Mouse (Mus musculus): Measurements from ENCODE around the gene Bhlhe23. TPM values are rescaled to one million over a fixed set of nuclear protein-coding genes. Genes with fewer than 3 reads are reported as not detected.
A peak's percentile ranks its signal among the peaks of the same experiment; 100 is the strongest.

The Bhlhe23 gene
- polyA plus RNA-seq, 1 experiment = 10.6 TPM

GRCm38 (mm10) chr2:180775223-180775622, 1.5 kb downstream of the Bhlhe23 start:
- TF ChIP-seq CTCF (IDR thresholded peaks at IDR 0.05; ENCODE audit: borderline replicate concordance, extremely low read depth, insufficient read depth, insufficient read length) = no peak
- no peak for TF ChIP-seq POLR2A (IDR thresholded peaks at IDR 0.05; ENCODE audit: borderline replicate concordance, extremely low read depth, insufficient read depth, insufficient read length, poor library complexity, severe bottlenecking)
- no peak for DNase-seq (ENCODE audit: low read depth)

DNA sequence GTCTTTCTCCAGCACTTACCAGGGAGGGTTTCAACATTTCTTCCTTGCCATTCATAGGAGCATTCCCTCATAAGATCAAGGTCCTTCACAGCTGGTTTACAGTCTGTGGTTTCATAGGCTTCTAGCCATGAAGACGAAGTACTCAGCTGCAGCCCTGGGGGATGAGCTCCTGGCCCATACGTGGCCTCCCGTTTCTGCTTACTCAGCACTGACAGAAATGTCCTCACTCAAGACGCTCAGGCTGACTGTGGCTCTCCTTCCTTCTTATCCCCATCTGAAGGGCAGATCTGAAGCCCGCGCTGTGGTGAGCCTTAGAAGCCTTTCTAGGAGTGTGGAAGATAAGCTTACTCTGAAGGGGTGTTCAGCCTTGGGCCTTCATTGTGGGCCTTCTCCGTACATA, 11.0 kb downstream of the Bhlhe23 start:
- TF ChIP-seq POLR2A (IDR thresholded peaks at IDR 0.05; ENCODE audit: borderline replicate concordance, extremely low read depth, insufficient read depth, insufficient read length, poor library complexity, severe bottlenecking) = no peak
- TF ChIP-seq CTCF (IDR thresholded peaks at IDR 0.05; ENCODE audit: borderline replicate concordance, extremely low read depth, insufficient read depth, insufficient read length) = no peak

GRCm38 (mm10) chr2:180764986-180765385, 11.7 kb downstream of the Bhlhe23 start:
- peak; percentile 51 for DNase-seq (ENCODE audit: low read depth)
- TF ChIP-seq CTCF (IDR thresholded peaks at IDR 0.05; ENCODE audit: borderline replicate concordance, extremely low read depth, insufficient read depth, insufficient read length) = no peak
- no peak for TF ChIP-seq POLR2A (IDR thresholded peaks at IDR 0.05; ENCODE audit: borderline replicate concordance, extremely low read depth, insufficient read depth, insufficient read length, poor library complexity, severe bottlenecking)

More for the DNA sequence above, 11.0 kb downstream of the Bhlhe23 start:
- DNase-seq (ENCODE audit: low read depth) = no peak

DNA sequence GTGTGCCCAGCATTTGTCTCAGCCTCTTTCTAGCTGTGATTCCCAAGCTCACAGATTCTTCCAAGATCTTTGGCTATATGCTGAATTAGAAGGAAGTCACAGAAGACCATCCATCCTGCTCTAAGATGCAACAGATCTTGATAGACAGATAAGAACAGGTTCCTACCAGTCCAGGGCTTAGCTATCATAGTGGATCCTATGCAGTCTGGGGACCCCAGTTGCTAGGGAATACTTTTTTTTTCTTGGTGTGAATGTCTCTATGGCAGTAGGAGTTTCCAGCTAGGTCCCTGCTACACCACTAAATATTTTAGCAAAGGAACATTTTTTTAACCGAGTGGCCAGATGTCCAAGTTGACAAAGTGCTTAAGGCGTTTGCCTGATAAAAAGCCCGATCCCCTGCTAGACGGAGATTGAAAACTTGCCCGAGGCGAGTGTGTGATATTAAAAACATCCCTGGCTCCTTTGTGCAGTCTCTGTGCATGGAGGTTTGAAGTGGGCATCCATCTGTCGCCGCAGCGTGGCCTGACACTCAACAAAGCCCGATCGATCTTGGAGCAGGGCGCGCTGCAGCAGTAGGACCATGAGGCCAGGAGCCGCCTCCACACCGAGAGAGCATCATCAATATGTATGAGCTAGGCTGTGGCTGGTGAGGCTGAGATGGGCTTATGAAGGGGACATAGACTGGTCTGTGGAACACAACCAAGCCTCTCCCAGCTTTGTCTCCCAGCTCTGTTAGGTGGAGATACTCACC, 18.0 kb downstream of the Bhlhe23 start:
- TF ChIP-seq CTCF (IDR thresholded peaks at IDR 0.05; ENCODE audit: borderline replicate concordance, extremely low read depth, insufficient read depth, insufficient read length) = no peak
- no peak for TF ChIP-seq POLR2A (IDR thresholded peaks at IDR 0.05; ENCODE audit: borderline replicate concordance, extremely low read depth, insufficient read depth, insufficient read length, poor library complexity, severe bottlenecking)
- DNase-seq (ENCODE audit: low read depth) = peak; percentile 82

GRCm38 (mm10) chr2:180756786-180757185, 19.9 kb downstream of the Bhlhe23 start:
- DNase-seq (ENCODE audit: low read depth) = no peak
- no peak for TF ChIP-seq POLR2A (IDR thresholded peaks at IDR 0.05; ENCODE audit: borderline replicate concordance, extremely low read depth, insufficient read depth, insufficient read length, poor library complexity, severe bottlenecking)
- no peak for TF ChIP-seq CTCF (IDR thresholded peaks at IDR 0.05; ENCODE audit: borderline replicate concordance, extremely low read depth, insufficient read depth, insufficient read length)

GRCm38 (mm10) chr2:180755896-180756295, 20.8 kb downstream of the Bhlhe23 start:
- TF ChIP-seq CTCF (IDR thresholded peaks at IDR 0.05; ENCODE audit: borderline replicate concordance, extremely low read depth, insufficient read depth, insufficient read length) (no peak), POLR2A (IDR thresholded peaks at IDR 0.05; ENCODE audit: borderline replicate concordance, extremely low read depth, insufficient read depth, insufficient read length, poor library complexity, severe bottlenecking) (no peak)
- no peak for DNase-seq (ENCODE audit: low read depth)

- TF ChIP-seq CTCF (IDR thresholded peaks at IDR 0.05; ENCODE audit: borderline replicate concordance, extremely low read depth, insufficient read depth, insufficient read length) (no peak), POLR2A (IDR thresholded peaks at IDR 0.05; ENCODE audit: borderline replicate concordance, extremely low read depth, insufficient read depth, insufficient read length, poor library complexity, severe bottlenecking) (no peak)
- DNase-seq (ENCODE audit: low read depth) = peak; percentile 77
Observed at GRCm38 (mm10) chr2:180754976-180755688, 21.6 kb downstream of the Bhlhe23 start.

DNA sequence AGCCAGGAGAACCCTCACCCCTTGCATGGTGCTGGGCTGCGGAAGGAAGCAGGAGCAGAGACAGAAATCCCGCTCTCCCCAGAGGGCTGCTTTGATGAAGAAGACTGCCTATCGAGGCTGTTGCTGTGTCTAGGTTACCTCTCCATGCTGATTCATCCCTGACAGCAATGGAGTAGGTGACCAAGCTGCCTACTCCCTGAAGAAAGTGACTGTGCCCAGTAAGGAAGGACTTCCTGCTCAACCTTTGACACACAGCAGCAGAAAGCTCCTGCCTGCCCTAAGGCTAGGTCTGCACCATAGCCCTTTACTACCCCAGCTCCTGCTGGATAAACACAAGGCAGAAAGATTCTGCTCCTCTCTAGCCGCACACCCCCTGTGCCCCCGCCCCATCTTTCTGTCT, 27.8 kb downstream of the Bhlhe23 start:
- no peak for DNase-seq (ENCODE audit: low read depth)
- TF ChIP-seq CTCF (IDR thresholded peaks at IDR 0.05; ENCODE audit: borderline replicate concordance, extremely low read depth, insufficient read depth, insufficient read length) = no peak
- TF ChIP-seq POLR2A (IDR thresholded peaks at IDR 0.05; ENCODE audit: borderline replicate concordance, extremely low read depth, insufficient read depth, insufficient read length, poor library complexity, severe bottlenecking) = no peak

DNA sequence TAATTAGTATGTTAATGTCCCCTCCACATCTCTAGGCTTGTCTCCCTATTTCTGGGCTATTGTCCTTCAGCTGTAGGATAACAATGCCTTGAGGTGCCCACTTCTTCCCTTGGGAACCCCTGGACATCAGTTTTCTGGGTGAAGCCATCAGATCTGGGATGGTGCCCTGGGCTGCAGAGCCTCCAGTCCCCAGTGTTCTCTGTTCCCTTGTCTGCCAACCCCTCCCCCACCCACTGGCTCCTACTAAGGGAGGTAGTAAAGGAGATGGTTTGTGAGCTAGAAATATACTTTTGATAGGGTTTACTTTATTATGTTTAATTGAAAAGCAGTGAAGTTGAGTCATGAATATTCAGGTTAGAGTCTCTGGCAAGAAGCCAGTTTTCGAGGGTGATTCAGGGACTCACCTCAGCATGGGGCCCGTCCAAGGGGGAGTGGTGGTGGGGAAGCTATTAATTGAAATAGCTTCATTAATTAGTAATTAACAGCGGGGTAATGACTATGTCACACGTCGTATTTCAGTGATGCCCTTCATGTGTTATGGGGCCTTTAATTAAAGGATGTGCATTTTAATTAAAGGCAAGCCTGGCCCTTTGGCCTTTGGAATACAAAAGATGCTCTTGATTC, 30.0 kb downstream of the Bhlhe23 start:
- no peak for TF ChIP-seq POLR2A (IDR thresholded peaks at IDR 0.05; ENCODE audit: borderline replicate concordance, extremely low read depth, insufficient read depth, insufficient read length, poor library complexity, severe bottlenecking)
- TF ChIP-seq CTCF (IDR thresholded peaks at IDR 0.05; ENCODE audit: borderline replicate concordance, extremely low read depth, insufficient read depth, insufficient read length) = no peak
- peak; percentile 57 for DNase-seq (ENCODE audit: low read depth)

DNA sequence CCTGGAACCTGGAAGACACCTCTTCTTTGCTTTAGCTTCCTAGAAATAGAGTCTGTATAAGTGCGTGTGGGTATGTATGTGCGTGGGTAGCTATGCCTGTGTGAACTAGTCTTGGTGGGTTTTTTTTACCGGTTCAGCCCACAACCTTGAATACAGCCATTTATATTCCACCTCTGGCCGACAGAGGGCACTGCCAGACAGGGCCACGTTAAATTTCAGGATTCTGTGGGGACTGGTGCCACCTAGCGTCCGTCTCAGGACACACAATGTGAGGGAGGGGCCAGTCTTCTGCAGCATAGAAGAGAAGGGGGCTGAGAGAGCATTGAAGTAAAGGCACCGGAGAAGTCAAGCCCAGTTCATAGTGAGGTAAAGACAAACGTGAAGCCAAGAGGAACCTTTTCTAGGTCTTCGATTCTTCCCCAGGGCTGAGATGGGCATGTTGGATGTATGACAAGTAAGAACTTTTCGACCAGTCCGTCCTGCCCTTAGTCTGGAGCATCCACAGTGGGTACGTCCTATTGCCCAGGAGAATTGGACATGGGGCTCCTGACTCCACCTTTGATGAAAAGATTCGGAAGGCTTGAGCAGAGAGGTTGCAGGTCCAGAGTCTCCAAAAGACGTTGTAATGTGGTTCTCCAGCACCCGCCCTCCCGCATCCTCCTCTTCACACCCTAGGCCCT, 31.3 kb downstream of the Bhlhe23 start:
- peak; percentile 100 for TF ChIP-seq CTCF (IDR thresholded peaks at IDR 0.05; ENCODE audit: borderline replicate concordance, extremely low read depth, insufficient read depth, insufficient read length)
- no peak for TF ChIP-seq POLR2A (IDR thresholded peaks at IDR 0.05; ENCODE audit: borderline replicate concordance, extremely low read depth, insufficient read depth, insufficient read length, poor library complexity, severe bottlenecking)
- DNase-seq (ENCODE audit: low read depth) = peak; percentile 92

- TF ChIP-seq CTCF (IDR thresholded peaks at IDR 0.05; ENCODE audit: borderline replicate concordance, extremely low read depth, insufficient read depth, insufficient read length) = no peak
- no peak for TF ChIP-seq POLR2A (IDR thresholded peaks at IDR 0.05; ENCODE audit: borderline replicate concordance, extremely low read depth, insufficient read depth, insufficient read length, poor library complexity, severe bottlenecking)
- no peak for DNase-seq (ENCODE audit: low read depth)
Observed at GRCm38 (mm10) chr2:180743321-180743720, 33.4 kb downstream of the Bhlhe23 start.

Measured in brain, embryonic 14.5 days (tissue).